Mouse (Mus musculus) lung, postnatal 25 days (tissue): ENCODE measurements around the gene Cd151.
"Not testable (repeated sequence)": the region's sequence is repeated elsewhere in the genome, so short reads cannot be mapped to it uniquely, and the experiment has no call there.

Source experiments
- DNase-seq: peaks from one replicate; pipeline ENCODE4 v3.0.0; 2022; ENCODE audit warnings: low spot score

Gene Cd151

GRCm38 (mm10) chr7:141436523-141436892 is 30.7 kb upstream of the Cd151 start:
- DNase-seq, result no peak

- DNase-seq, result peak; percentile 79
These were observed 29.7 kb upstream of the Cd151 start, which contains the start of gene Slc25a22 for GRCm38 (mm10) chr7:141437178-141438120. TSS of gene Slc25a22 (minus strand) at chr7:141437892.

- no peak for DNase-seq
These were observed 28.8 kb upstream of the Cd151 start for GRCm38 (mm10) chr7:141438201-141438968.

GRCm38 (mm10) chr7:141439140-141439679 is 28.0 kb upstream of the Cd151 start:
- DNase-seq, result no peak

GRCm38 (mm10) chr7:141439811-141440210 is 27.4 kb upstream of the Cd151 start:
- no peak for DNase-seq

- no peak for DNase-seq
These were observed 26.6 kb upstream of the Cd151 start for GRCm38 (mm10) chr7:141440613-141441012.

- DNase-seq, result no peak
These were observed 25.7 kb upstream of the Cd151 start for GRCm38 (mm10) chr7:141441460-141441859.

GRCm38 (mm10) chr7:141442199-141442598 is 25.0 kb upstream of the Cd151 start:
- DNase-seq, result no peak

- DNase-seq, result no peak
These were observed 23.9 kb upstream of the Cd151 start for GRCm38 (mm10) chr7:141443081-141443821.

- DNase-seq, result no peak
These were observed 23.4 kb upstream of the Cd151 start, which contains the start of gene Pidd1 for GRCm38 (mm10) chr7:141443828-141444237. TSS of gene Pidd1 (minus strand) at chr7:141444025.

GRCm38 (mm10) chr7:141446374-141446773 is 20.8 kb upstream of the Cd151 start:
- not testable (repeated sequence) for DNase-seq

- DNase-seq, result peak; percentile 95
These were observed 19.8 kb upstream of the Cd151 start, which contains the start of gene Rplp2 for GRCm38 (mm10) chr7:141447110-141447991. TSS of gene Rplp2 (plus strand) at chr7:141447370.

- no peak for DNase-seq
These were observed 15.3 kb upstream of the Cd151 start for GRCm38 (mm10) chr7:141451928-141452327.

- DNase-seq, result no peak
These were observed 13.6 kb upstream of the Cd151 start for GRCm38 (mm10) chr7:141453636-141454035.

- DNase-seq, result peak; percentile 97
These were observed 12.1 kb upstream of the Cd151 start, which contains the start of gene Pnpla2 for GRCm38 (mm10) chr7:141454967-141455551. TSS of gene Pnpla2 (plus strand) at chr7:141455198.

- DNase-seq, result peak; percentile 91
These were observed 11.4 kb upstream of the Cd151 start for GRCm38 (mm10) chr7:141455610-141456314.

GRCm38 (mm10) chr7:141456739-141457138 is 10.5 kb upstream of the Cd151 start:
- peak; percentile 72 for DNase-seq

GRCm38 (mm10) chr7:141457236-141457635 is 10.0 kb upstream of the Cd151 start:
- DNase-seq, result no peak

- no peak for DNase-seq
These were observed 9.1 kb upstream of the Cd151 start for GRCm38 (mm10) chr7:141457986-141458660.
